Mouse (Mus musculus): Measurements from ENCODE around the gene Stra8. TPM values are rescaled to one million over a fixed set of nuclear protein-coding genes. Genes with fewer than 3 reads are reported as not detected.

Stra8 gene
- polyA plus RNA-seq, 1 experiment = not detected

GRCm38 (mm10) chr6:34909631-34910345, 10.2 kb upstream of the Stra8 start:
- Histone ChIP-seq H3K4me3 (ENCODE audit: insufficient read depth, low read length) (peak overlapping the region; percentile 62), H3K27ac (ENCODE audit: insufficient read depth, low read length) (no peak overlapping the region), H3K4me1 (ENCODE audit: control insufficient read depth, insufficient read depth, low read length) (peaks cover 13% of the 10 kb centered on the region; the same call in 1 of the 2 replicates)
- no peak for TF ChIP-seq POLR2A (IDR thresholded peaks at IDR 0.05; ENCODE audit: extremely low read depth, insufficient read depth, low read length)
- no peak for TF ChIP-seq CTCF (IDR thresholded peaks at IDR 0.05; ENCODE audit: extremely low read depth, insufficient read depth, low read length)

GRCm38 (mm10) chr6:34910371-34911219, 9.4 kb upstream of the Stra8 start, which contains the start of gene Wdr91:
Gene Wdr91, minus strand, starts transcription at chr6:34910876.
- H3K4me1 ChIP-seq (ENCODE audit: control insufficient read depth, insufficient read depth, low read length) = peaks cover 13% of the 10 kb centered on the region; the same call in 1 of the 2 replicates
- no peak within 1 kb of the TSS for H3K27ac ChIP-seq (ENCODE audit: insufficient read depth, low read length)
- H3K4me3 ChIP-seq (ENCODE audit: insufficient read depth, low read length) = peak within 1 kb of the TSS; percentile 62
- no peak for TF ChIP-seq CTCF (IDR thresholded peaks at IDR 0.05; ENCODE audit: extremely low read depth, insufficient read depth, low read length)
- peak; percentile 74; the same call in 1 of the 2 replicates for TF ChIP-seq POLR2A (IDR thresholded peaks at IDR 0.05; ENCODE audit: extremely low read depth, insufficient read depth, low read length)

- H3K27ac ChIP-seq (ENCODE audit: insufficient read depth, low read length) = no peak overlapping the region
- no peak for TF ChIP-seq CTCF (IDR thresholded peaks at IDR 0.05; ENCODE audit: extremely low read depth, insufficient read depth, low read length)
- no peak for TF ChIP-seq POLR2A (IDR thresholded peaks at IDR 0.05; ENCODE audit: extremely low read depth, insufficient read depth, low read length)
- H3K4me1 ChIP-seq (ENCODE audit: control insufficient read depth, insufficient read depth, low read length) = peaks cover 7% of the 10 kb centered on the region; the same call in 1 of the 2 replicates
- H3K4me3 ChIP-seq (ENCODE audit: insufficient read depth, low read length) = no peak overlapping the region
Observed at GRCm38 (mm10) chr6:34913341-34914040, 6.5 kb upstream of the Stra8 start.

- Histone ChIP-seq H3K4me1 (ENCODE audit: control insufficient read depth, insufficient read depth, low read length) (peaks cover 5% of the 10 kb centered on the region; the same call in 1 of the 2 replicates), H3K27ac (ENCODE audit: insufficient read depth, low read length) (no peak overlapping the region), H3K4me3 (ENCODE audit: insufficient read depth, low read length) (no peak overlapping the region)
- TF ChIP-seq POLR2A (IDR thresholded peaks at IDR 0.05; ENCODE audit: extremely low read depth, insufficient read depth, low read length) (no peak), CTCF (IDR thresholded peaks at IDR 0.05; ENCODE audit: extremely low read depth, insufficient read depth, low read length) (no peak)
Observed at GRCm38 (mm10) chr6:34914462-34914861, 5.5 kb upstream of the Stra8 start.

- H3K4me1 ChIP-seq (ENCODE audit: control insufficient read depth, insufficient read depth, low read length) = no peaks in the 10 kb centered on the region
- H3K27ac ChIP-seq (ENCODE audit: insufficient read depth, low read length) = no peak overlapping the region
- no peak overlapping the region for H3K4me3 ChIP-seq (ENCODE audit: insufficient read depth, low read length)
- TF ChIP-seq POLR2A (IDR thresholded peaks at IDR 0.05; ENCODE audit: extremely low read depth, insufficient read depth, low read length) = no peak
- no peak for TF ChIP-seq CTCF (IDR thresholded peaks at IDR 0.05; ENCODE audit: extremely low read depth, insufficient read depth, low read length)
Observed at GRCm38 (mm10) chr6:34919146-34919545, 817 bp upstream of the Stra8 start.

- Histone ChIP-seq H3K4me3 (ENCODE audit: insufficient read depth, low read length) (no peak overlapping the region), H3K27ac (ENCODE audit: insufficient read depth, low read length) (no peak overlapping the region), H3K4me1 (ENCODE audit: control insufficient read depth, insufficient read depth, low read length) (no peaks in the 10 kb centered on the region)
- TF ChIP-seq CTCF (IDR thresholded peaks at IDR 0.05; ENCODE audit: extremely low read depth, insufficient read depth, low read length) (no peak), POLR2A (IDR thresholded peaks at IDR 0.05; ENCODE audit: extremely low read depth, insufficient read depth, low read length) (no peak)
Observed at GRCm38 (mm10) chr6:34920631-34921030, 668 bp downstream of the Stra8 start.

GRCm38 (mm10) chr6:34921941-34922340, 2.0 kb downstream of the Stra8 start:
- Histone ChIP-seq H3K4me3 (ENCODE audit: insufficient read depth, low read length) (no peak overlapping the region), H3K27ac (ENCODE audit: insufficient read depth, low read length) (no peak overlapping the region), H3K4me1 (ENCODE audit: control insufficient read depth, insufficient read depth, low read length) (no peaks in the 10 kb centered on the region)
- peak; percentile 68 for TF ChIP-seq CTCF (IDR thresholded peaks at IDR 0.05; ENCODE audit: extremely low read depth, insufficient read depth, low read length)
- no peak for TF ChIP-seq POLR2A (IDR thresholded peaks at IDR 0.05; ENCODE audit: extremely low read depth, insufficient read depth, low read length)

- Histone ChIP-seq H3K4me1 (ENCODE audit: control insufficient read depth, insufficient read depth, low read length) (no peaks in the 10 kb centered on the region), H3K4me3 (ENCODE audit: insufficient read depth, low read length) (no peak overlapping the region), H3K27ac (ENCODE audit: insufficient read depth, low read length) (no peak overlapping the region)
- TF ChIP-seq POLR2A (IDR thresholded peaks at IDR 0.05; ENCODE audit: extremely low read depth, insufficient read depth, low read length) (no peak), CTCF (IDR thresholded peaks at IDR 0.05; ENCODE audit: extremely low read depth, insufficient read depth, low read length) (peak; percentile 83)
Observed at GRCm38 (mm10) chr6:34927156-34927555, 7.2 kb downstream of the Stra8 start.

GRCm38 (mm10) chr6:34927594-34927993, 7.6 kb downstream of the Stra8 start:
- no peak overlapping the region for H3K27ac ChIP-seq (ENCODE audit: insufficient read depth, low read length)
- H3K4me1 ChIP-seq (ENCODE audit: control insufficient read depth, insufficient read depth, low read length) = no peaks in the 10 kb centered on the region
- no peak overlapping the region for H3K4me3 ChIP-seq (ENCODE audit: insufficient read depth, low read length)
- TF ChIP-seq POLR2A (IDR thresholded peaks at IDR 0.05; ENCODE audit: extremely low read depth, insufficient read depth, low read length) = no peak
- no peak for TF ChIP-seq CTCF (IDR thresholded peaks at IDR 0.05; ENCODE audit: extremely low read depth, insufficient read depth, low read length)
